Mouse (Mus musculus) spleen, postnatal 0 days (tissue): ENCODE data around the gene Ext2. TPM values are rescaled to one million over a fixed set of nuclear protein-coding genes. Genes with fewer than 3 reads are reported as not detected.

Experiments used
- polyA plus RNA-seq: library from polyadenylated mRNA; unstranded; fragments of >200 nt; fragmentation: Nextera tagmentation; extraction: Ambion mirVana; gene quantifications from 2 replicates; pipeline ENCODE4 v1.2.1, GENCODE M21; 2015

Gene Ext2
- polyA plus RNA-seq, result 31.3 and 38.9 TPM in 2 replicates

GRCm38 (mm10) chr2:93822045-93822749, at the start of gene Ext2:
Gene Ext2, minus strand, starts transcription at chr2:93822568.

GRCm38 (mm10) chr2:93869107-93869600, 46.8 kb upstream of the Ext2 start, which contains the start of gene Accsl:
Gene Accsl, minus strand, starts transcription at chr2:93869157.

GRCm38 (mm10) chr2:93849505-93850089, 27.2 kb upstream of the Ext2 start, which contains the start of gene Accs:
Gene Accs, minus strand, starts transcription at chr2:93849943.

Other genes with a start within 250 kb of the Ext2 start
- gene Alx4, start 180.2 kb downstream of the Ext2 start, polyA plus RNA-seq, result 0.02 and 0.04 TPM in 2 replicates
- 3.1 and 4.0 TPM in 2 replicates for gene Accs, start 27.4 kb upstream of the Ext2 start, polyA plus RNA-seq
- not detected in 2 replicates for gene Accsl, start 46.6 kb upstream of the Ext2 start, polyA plus RNA-seq
- 3.8 and 6.3 TPM in 2 replicates for gene Gm13889, start 134.6 kb upstream of the Ext2 start, polyA plus RNA-seq
- gene Gm27027, start 173.8 kb upstream of the Ext2 start, polyA plus RNA-seq, result not detected in 2 replicates
- gene Alkbh3, start 188.2 kb upstream of the Ext2 start, polyA plus RNA-seq, result 38.9 and 41.2 TPM in 2 replicates